Mouse (Mus musculus) C2C12 (cell line): ENCODE measurements around the gene Slc17a6.

Source experiments
- CTCF ChIP-seq: IDR thresholded peaks from one replicate; pipeline ENCODE4 v1.5.1; 2011; ENCODE audit not compliant: control insufficient read depth, insufficient read depth, insufficient read length
- FOSL1 ChIP-seq: IDR thresholded peaks from one replicate; pipeline ENCODE4 v1.8.0; 2011; ENCODE audit warnings: mild to moderate bottlenecking, low read length; ENCODE audit not compliant: poor library complexity, insufficient read depth, severe bottlenecking
- MAX ChIP-seq: IDR thresholded peaks from one replicate; pipeline ENCODE4 v1.6.1; 2011; ENCODE audit warnings: mild to moderate bottlenecking, control low read depth
- MYOD1 ChIP-seq: IDR thresholded peaks from one replicate; pipeline ENCODE4 v1.6.1; 2011; ENCODE audit warnings: low read depth; ENCODE audit not compliant: control insufficient read depth, insufficient read length
- MYOG ChIP-seq: IDR thresholded peaks from one replicate; pipeline ENCODE4 v1.6.1; 2011; ENCODE audit not compliant: control insufficient read depth, insufficient read length; ENCODE audit errors: extremely low read depth
- USF1 ChIP-seq: IDR thresholded peaks from one replicate; pipeline ENCODE4 v1.6.1; 2011; ENCODE audit warnings: low read depth, mild to moderate bottlenecking, control low read depth, moderate library complexity

DNA sequence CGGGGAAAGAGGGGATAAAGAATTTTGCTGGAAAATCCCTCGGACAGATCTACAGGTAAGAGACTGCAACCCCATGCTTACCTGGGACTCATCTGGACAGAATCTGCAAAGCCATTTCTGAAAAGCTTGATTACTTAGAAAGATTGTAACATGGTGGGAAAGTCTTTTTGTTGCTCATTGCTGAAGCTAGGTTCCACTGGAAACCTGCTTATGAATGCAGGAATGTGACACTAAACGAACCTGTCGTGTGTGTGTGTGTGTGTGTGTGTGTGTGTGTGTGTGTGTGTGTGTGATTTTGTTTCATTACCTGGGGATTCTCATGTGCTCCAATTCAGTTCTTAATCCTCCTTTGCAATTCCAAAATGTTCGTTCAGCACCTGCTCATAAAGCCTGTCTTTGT, 860 bp downstream of the Slc17a6 start:
- TF ChIP-seq CTCF (no peak), MYOD1 (no peak), USF1 (no peak), MAX (no peak), FOSL1 (no peak), MYOG (no peak)
